Mouse (Mus musculus) testis, adult 2 months (tissue): Measurements from ENCODE around the gene Lst1.

Experiments
- CTCF ChIP-seq: fragments of 200-500 bp; IDR thresholded peaks from 2 replicates; pipeline ENCODE4 v1.5.1; 2012; ENCODE audit warnings: low read depth, mild to moderate bottlenecking, inconsistent platforms, low read length, moderate library complexity; ENCODE audit not compliant: control insufficient read depth, insufficient read depth, insufficient replicate concordance
- POLR2A ChIP-seq: fragments of 200-500 bp; IDR thresholded peaks from 2 replicates; pipeline ENCODE4 v1.6.1; 2012; ENCODE audit warnings: low read depth, mild to moderate bottlenecking, inconsistent platforms, low read length, moderate library complexity; ENCODE audit not compliant: control insufficient read depth

DNA sequence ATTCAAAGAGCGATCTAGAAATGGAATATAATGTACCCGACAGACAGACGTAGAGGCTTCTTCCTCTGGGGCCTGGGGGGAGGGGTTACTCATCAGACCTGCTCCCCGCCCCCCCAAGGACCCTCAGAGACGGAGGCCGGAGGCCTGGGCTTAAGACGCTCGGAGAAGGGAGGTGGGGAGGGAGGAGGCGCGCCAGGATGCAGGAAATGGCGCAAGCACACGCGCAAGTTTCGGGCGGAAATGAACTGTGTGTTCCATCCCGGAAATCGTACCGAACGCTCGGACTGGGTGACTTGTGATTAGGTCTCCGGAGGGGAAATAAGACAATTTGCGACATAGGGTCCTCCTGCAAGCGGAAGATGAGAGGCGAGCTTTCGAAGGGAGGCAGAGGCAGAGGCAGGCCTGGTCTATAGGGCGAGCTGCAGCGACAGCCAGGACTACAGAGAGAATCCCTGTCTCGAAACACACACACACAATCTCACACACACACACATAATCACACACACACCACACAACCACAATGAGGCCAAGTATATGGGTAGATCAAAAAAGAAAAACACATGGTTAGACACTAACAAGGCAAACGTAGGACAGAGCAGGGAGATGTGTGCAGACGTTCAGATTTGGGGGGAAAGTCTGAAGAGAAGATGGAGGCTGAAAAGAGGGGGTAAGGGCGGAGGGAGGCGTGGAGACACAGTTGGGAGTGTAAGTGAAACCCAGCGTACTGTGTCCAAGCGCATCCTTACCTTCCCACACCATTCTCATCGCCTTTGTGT, 47.6 kb upstream of the Lst1 start, which contains the start of gene Nfkbil1:
- TF ChIP-seq CTCF (no peak), POLR2A (peak; percentile 83)
